Mouse (Mus musculus) naive thymus-derived CD4-positive, alpha-beta T cell, adult 2 months (primary cell): ENCODE measurements around the gene Zc3h12c.

Source experiments
- DNase-seq: peaks from one replicate; pipeline ENCODE4 v3.0.0-alpha.2; 2011; ENCODE audit warnings: low read depth

Gene Zc3h12c

GRCm38 (mm10) chr9:52167863-52168685 is at the start of gene Zc3h12c:
Zc3h12c (minus strand) TSS chr9:52168572.
- no peak for DNase-seq

GRCm38 (mm10) chr9:52217636-52218035 is 49.3 kb upstream of the Zc3h12c start:
- DNase-seq = no peak

- no peak for DNase-seq
These were observed 46.9 kb upstream of the Zc3h12c start for GRCm38 (mm10) chr9:52215291-52215690.

- no peak for DNase-seq
These were observed 44.0 kb upstream of the Zc3h12c start for GRCm38 (mm10) chr9:52212416-52212815.

- no peak for DNase-seq
These were observed 40.2 kb upstream of the Zc3h12c start for GRCm38 (mm10) chr9:52208510-52209030.

GRCm38 (mm10) chr9:52203189-52203588 is 34.8 kb upstream of the Zc3h12c start:
- no peak for DNase-seq

- DNase-seq = no peak
These were observed 31.9 kb upstream of the Zc3h12c start for GRCm38 (mm10) chr9:52200271-52200670.

- no peak for DNase-seq
These were observed 27.5 kb upstream of the Zc3h12c start for GRCm38 (mm10) chr9:52195853-52196252.

- no peak for DNase-seq
These were observed 25.5 kb upstream of the Zc3h12c start for GRCm38 (mm10) chr9:52193851-52194250.

GRCm38 (mm10) chr9:52190907-52191306 is 22.5 kb upstream of the Zc3h12c start:
- DNase-seq = no peak

- no peak for DNase-seq
These were observed 19.7 kb upstream of the Zc3h12c start for GRCm38 (mm10) chr9:52188106-52188505.

GRCm38 (mm10) chr9:52186296-52186941 is 18.0 kb upstream of the Zc3h12c start:
- no peak for DNase-seq

- no peak for DNase-seq
These were observed 13.0 kb upstream of the Zc3h12c start for GRCm38 (mm10) chr9:52181419-52181818.

- no peak for DNase-seq
These were observed 12.5 kb upstream of the Zc3h12c start for GRCm38 (mm10) chr9:52180851-52181250.

- no peak for DNase-seq
These were observed 7.0 kb upstream of the Zc3h12c start for GRCm38 (mm10) chr9:52175257-52175859.

- no peak for DNase-seq
These were observed 6.3 kb upstream of the Zc3h12c start for GRCm38 (mm10) chr9:52174671-52175111.

GRCm38 (mm10) chr9:52173937-52174336 is 5.6 kb upstream of the Zc3h12c start:
- no peak for DNase-seq

- DNase-seq = no peak
These were observed 4.2 kb upstream of the Zc3h12c start for GRCm38 (mm10) chr9:52172550-52172949.

GRCm38 (mm10) chr9:52170671-52171070 is 2.3 kb upstream of the Zc3h12c start:
- no peak for DNase-seq

- DNase-seq = no peak
These were observed 1.8 kb upstream of the Zc3h12c start for GRCm38 (mm10) chr9:52170131-52170530.

GRCm38 (mm10) chr9:52168686-52169270 is 406 bp upstream of the Zc3h12c start:
- peak; percentile 15 for DNase-seq

- no peak for DNase-seq
These were observed 888 bp downstream of the Zc3h12c start for GRCm38 (mm10) chr9:52167506-52167862.
